Mouse (Mus musculus): ENCODE measurements around the gene Gm10964. TPM values are rescaled to one million over a fixed set of nuclear protein-coding genes. Genes with fewer than 3 reads are reported as not detected.

Gene Gm10964
- polyA plus RNA-seq (2015; fragmentation: Nextera tagmentation; extraction: Ambion mirVana): not detected in 2 replicates

DNA sequence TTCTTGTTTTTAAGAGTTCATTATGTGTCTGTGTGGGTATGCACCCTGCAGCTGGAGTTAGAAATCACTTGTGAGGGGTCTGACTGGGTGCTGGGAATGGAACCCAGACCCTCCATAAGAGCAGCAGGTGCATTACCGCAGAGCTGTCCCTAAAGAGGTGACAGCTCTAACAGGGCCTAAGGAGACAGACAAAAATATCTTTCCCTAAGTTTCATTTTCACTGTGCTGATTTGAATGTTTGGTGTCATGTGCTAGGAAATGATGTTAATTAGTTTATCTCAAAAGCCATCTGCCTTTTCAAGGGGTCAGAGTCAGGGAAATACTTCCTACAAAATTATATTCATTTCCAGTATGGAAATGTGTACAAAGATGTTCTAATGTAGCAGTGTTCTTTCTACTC, at the start of gene Gm10964:
Gm10964 (plus strand) TSS at position 38 of the 400 bp plus-strand sequence.

GRCm38 (mm10) chr3:103737778-103738571, 1.2 kb upstream of the Gm10964 start, which contains the start of gene Olfml3:
Gene Olfml3, minus strand, starts transcription at chr3:103738001.

DNA sequence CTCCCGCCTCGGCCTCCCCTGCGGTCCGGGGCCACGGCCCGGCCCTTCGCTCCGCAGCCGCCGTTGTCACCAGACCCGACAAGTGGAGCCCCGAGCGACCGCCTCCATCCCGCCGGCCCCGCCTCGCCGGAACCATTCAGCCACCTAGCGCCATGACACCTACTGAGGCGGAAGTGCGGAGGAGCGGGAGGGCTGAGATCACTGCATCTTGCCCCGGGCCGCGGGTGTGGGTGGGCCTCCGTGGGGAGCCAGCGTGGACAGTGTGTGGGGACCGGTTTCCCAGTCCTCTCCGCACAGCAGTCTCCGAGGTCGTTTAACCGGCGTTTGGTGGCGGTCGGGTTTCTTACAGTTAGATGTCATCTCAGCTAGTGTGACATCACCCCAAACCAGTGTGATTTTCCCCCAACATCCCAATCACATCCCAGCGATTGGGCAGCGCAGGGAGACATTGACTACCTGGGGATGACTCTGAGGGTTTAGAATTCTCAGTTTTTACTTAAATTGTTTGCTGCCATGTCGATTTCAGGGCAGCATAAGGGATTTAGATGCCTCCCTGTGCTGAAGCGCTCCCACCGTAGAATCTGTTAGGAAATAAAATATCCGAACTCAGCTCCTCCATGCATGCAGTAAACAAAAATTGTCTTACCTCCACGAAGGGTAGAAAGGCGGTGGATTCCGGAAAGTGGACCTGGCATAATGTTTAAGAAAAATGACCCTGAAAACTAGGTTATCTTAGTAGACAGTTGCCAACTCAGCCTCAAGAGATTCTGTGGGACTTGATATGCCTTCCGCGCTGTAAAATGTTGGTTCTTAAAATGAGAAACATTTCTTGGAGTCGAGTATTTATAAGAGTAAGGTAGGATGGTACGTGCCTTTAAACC, 52.3 kb downstream of the Gm10964 start, which contains the start of gene Hipk1:
Hipk1 (minus strand) TSS at position 334 of the 881 bp plus-strand sequence.

Other genes with a start within 250 kb of the Gm10964 start
- 1.2 and 1.9 TPM in 2 replicates for gene Syt6, start 164.1 kb upstream of the Gm10964 start, polyA plus RNA-seq (2015; fragmentation: Nextera tagmentation; extraction: Ambion mirVana)
- gene Atg4a-ps, start 93.3 kb upstream of the Gm10964 start, polyA plus RNA-seq (2015; fragmentation: Nextera tagmentation; extraction: Ambion mirVana): 0.28 and 0.30 TPM in 2 replicates
- gene Olfml3, start 1.4 kb upstream of the Gm10964 start, polyA plus RNA-seq (2015; fragmentation: Nextera tagmentation; extraction: Ambion mirVana): 27.5 and 39.0 TPM in 2 replicates
- gene Hipk1, start 52.2 kb downstream of the Gm10964 start, polyA plus RNA-seq (2015; fragmentation: Nextera tagmentation; extraction: Ambion mirVana): 18.1 and 19.0 TPM in 2 replicates
- 33.3 and 43.3 TPM in 2 replicates for gene Dclre1b, start 70.1 kb downstream of the Gm10964 start, polyA plus RNA-seq (2015; fragmentation: Nextera tagmentation; extraction: Ambion mirVana)
- gene Ap4b1, start 70.2 kb downstream of the Gm10964 start, polyA plus RNA-seq (2015; fragmentation: Nextera tagmentation; extraction: Ambion mirVana): 14.8 TPM in 2 replicates
- 0.17 and 0.83 TPM in 2 replicates for gene Gm43064, start 70.2 kb downstream of the Gm10964 start, polyA plus RNA-seq (2015; fragmentation: Nextera tagmentation; extraction: Ambion mirVana)
- 1.6 and 2.5 TPM in 2 replicates for gene Bcl2l15, start 93.2 kb downstream of the Gm10964 start, polyA plus RNA-seq (2015; fragmentation: Nextera tagmentation; extraction: Ambion mirVana)
- 8.7 and 13.1 TPM in 2 replicates for gene Ptpn22, start 120.4 kb downstream of the Gm10964 start, polyA plus RNA-seq (2015; fragmentation: Nextera tagmentation; extraction: Ambion mirVana)
- gene Rsbn1, start 174.8 kb downstream of the Gm10964 start, polyA plus RNA-seq (2015; fragmentation: Nextera tagmentation; extraction: Ambion mirVana): 8.3 and 9.2 TPM in 2 replicates
- gene Phtf1, start 228.7 kb downstream of the Gm10964 start, polyA plus RNA-seq (2015; fragmentation: Nextera tagmentation; extraction: Ambion mirVana): 10.4 and 10.5 TPM in 2 replicates

All from spleen, postnatal 0 days (tissue).